Mouse (Mus musculus) MEL (cell line): ENCODE data around the gene Pparg. TPM values are rescaled to one million over a fixed set of nuclear protein-coding genes. Genes with fewer than 3 reads are reported as not detected.

Experiments used
- DNase-seq: peaks from one replicate; pipeline ENCODE4 v3.0.0; 2011; ENCODE audit warnings: low read depth, low spot score
- H3K27ac ChIP-seq: 2 replicates; pipeline ENCODE4 v1.5.1; 2012; ENCODE audit warnings: low read depth, mild to moderate bottlenecking, control low read depth, low read length, moderate library complexity; ENCODE audit not compliant: control insufficient read depth
- H3K27me3 ChIP-seq, 2 experiments: fragments of 150-350 bp in 1 of 2; sonication (generic) in 1 of 2; 2 replicates each; pipeline ENCODE4 v1.6.1; 2012; ENCODE audit warnings: low read length in 2 of 2, mild to moderate bottlenecking in 2 of 2, improper control_type of control experiment in 1 of 2, moderate library complexity in 1 of 2; ENCODE audit not compliant: insufficient read depth in 2 of 2, control insufficient read depth in 1 of 2
- H3K36me3 ChIP-seq, 2 experiments: 2 replicates each; pipeline ENCODE4 v1.6.1; 2012 to 2014; ENCODE audit warnings: low read length in 2 of 2, improper control_type of control experiment in 1 of 2, inconsistent platforms in 1 of 2, mild to moderate bottlenecking in 1 of 2; ENCODE audit not compliant: insufficient read depth in 2 of 2, control insufficient read depth in 1 of 2
- H3K4me1 ChIP-seq, 2 experiments: fragments of 150-350 bp in 1 of 2; sonication (generic) in 1 of 2; 2 replicates each; pipeline ENCODE4 v1.6.1; 2012; ENCODE audit warnings: low read length in 2 of 2, improper control_type of control experiment in 1 of 2, mild to moderate bottlenecking in 1 of 2; ENCODE audit not compliant: insufficient read depth in 2 of 2, control insufficient read depth in 1 of 2
- H3K4me3 ChIP-seq, 2 experiments: fragments of 150-350 bp in 1 of 2; sonication (generic) in 1 of 2; 2 replicates each; pipeline ENCODE4 v1.5.1; 2012; ENCODE audit warnings: low read depth in 2 of 2, low read length in 2 of 2, mild to moderate bottlenecking in 2 of 2, moderate library complexity in 2 of 2, control low read depth in 1 of 2, improper control_type of control experiment in 1 of 2; ENCODE audit not compliant: control insufficient read depth in 1 of 2, insufficient read depth in 1 of 2
- H3K79me2 ChIP-seq: 2 replicates; pipeline ENCODE4 v1.6.1; 2012; ENCODE audit warnings: mild to moderate bottlenecking, low read length, moderate library complexity; ENCODE audit not compliant: control insufficient read depth, poor library complexity, insufficient read depth
- H3K9ac ChIP-seq: 2 replicates; pipeline ENCODE4 v1.6.1; 2012; ENCODE audit warnings: low read depth, mild to moderate bottlenecking, control low read depth, low read length, moderate library complexity; ENCODE audit not compliant: control insufficient read depth, poor library complexity, severe bottlenecking
- H3K9me3 ChIP-seq: fragments of 150-350 bp; sonication (generic); replicated peaks from 2 replicates; pipeline ENCODE4 v1.6.1; 2012; ENCODE audit warnings: mild to moderate bottlenecking, low read length, improper control_type of control experiment, moderate library complexity; ENCODE audit not compliant: insufficient read depth
- BHLHE40 ChIP-seq: IDR thresholded peaks from 2 replicates; pipeline ENCODE4 v1.6.1; 2012; ENCODE audit warnings: low read depth, mild to moderate bottlenecking, inconsistent platforms, low read length, improper control_type of control experiment, borderline replicate concordance
- CTCF ChIP-seq, 3 experiments: IDR thresholded peaks in 2 of 3; conservative IDR thresholded peaks in 1 of 3; 2 replicates each; pipeline ENCODE4 v1.5.1; 2011 to 2012; ENCODE audit warnings: low read length in 3 of 3, low read depth in 2 of 3, mild to moderate bottlenecking in 2 of 3, improper control_type of control experiment in 1 of 3, inconsistent platforms in 1 of 3, mixed read lengths in 1 of 3, moderate library complexity in 1 of 3; ENCODE audit not compliant: control insufficient read depth in 1 of 3, insufficient read depth in 1 of 3, poor library complexity in 1 of 3, severe bottlenecking in 1 of 3
- ETS1 ChIP-seq: IDR thresholded peaks from 2 replicates; pipeline ENCODE4 v1.6.1; 2012; ENCODE audit warnings: low read depth, mild to moderate bottlenecking, inconsistent platforms, low read length, improper control_type of control experiment, moderate library complexity
- GATA1 ChIP-seq: IDR thresholded peaks from 2 replicates; pipeline ENCODE4 v1.6.1; 2011; ENCODE audit warnings: low read depth, low read length, improper control_type of control experiment
- JUND ChIP-seq: IDR thresholded peaks from 2 replicates; pipeline ENCODE4 v1.6.1; 2011; ENCODE audit warnings: low read depth, mild to moderate bottlenecking, improper control_type of control experiment, low read length
- MAX ChIP-seq: IDR thresholded peaks from 2 replicates; pipeline ENCODE4 v1.6.1; 2011; ENCODE audit warnings: low read length, improper control_type of control experiment
- MAZ ChIP-seq: IDR thresholded peaks from 2 replicates; pipeline ENCODE4 v1.6.1; 2012; ENCODE audit warnings: low read depth, mild to moderate bottlenecking, inconsistent platforms, low read length, improper control_type of control experiment
- MEF2A ChIP-seq: IDR thresholded peaks from 2 replicates; pipeline ENCODE4 v1.6.1; 2014; ENCODE audit warnings: low read depth, mild to moderate bottlenecking, inconsistent platforms, low read length, improper control_type of control experiment; ENCODE audit not compliant: poor library complexity, insufficient replicate concordance, severe bottlenecking; ENCODE audit errors: extremely low read depth
- MXI1 ChIP-seq: IDR thresholded peaks from 2 replicates; pipeline ENCODE4 v1.6.1; 2011; ENCODE audit warnings: mild to moderate bottlenecking, low read depth, low read length, improper control_type of control experiment
- MYC ChIP-seq: IDR thresholded peaks from 2 replicates; pipeline ENCODE4 v1.6.1; 2011; ENCODE audit warnings: low read depth, mild to moderate bottlenecking, low read length, improper control_type of control experiment, moderate library complexity
- RCOR1 ChIP-seq: IDR thresholded peaks from 2 replicates; pipeline ENCODE4 v1.6.1; 2012; ENCODE audit warnings: low read depth, mild to moderate bottlenecking, inconsistent platforms, low read length, improper control_type of control experiment
- SMC3 ChIP-seq: IDR thresholded peaks from 2 replicates; pipeline ENCODE4 v1.6.1; 2011; ENCODE audit warnings: low read depth, low read length, improper control_type of control experiment
- TAL1 ChIP-seq: IDR thresholded peaks from 2 replicates; pipeline ENCODE4 v1.6.1; 2012; ENCODE audit warnings: mild to moderate bottlenecking, inconsistent platforms, low read length, moderate library complexity, mixed read lengths
- TBP ChIP-seq: IDR thresholded peaks from 2 replicates; pipeline ENCODE4 v1.8.0; 2011; ENCODE audit warnings: low read depth, low read length, improper control_type of control experiment
- UBTF ChIP-seq: IDR thresholded peaks from 2 replicates; pipeline ENCODE4 v1.6.1; 2012; ENCODE audit warnings: low read depth, mild to moderate bottlenecking, inconsistent platforms, low read length, improper control_type of control experiment, moderate library complexity, borderline replicate concordance; ENCODE audit not compliant: insufficient read depth
- ZMIZ1 ChIP-seq: IDR thresholded peaks from 2 replicates; pipeline ENCODE4 v1.6.1; 2012; ENCODE audit warnings: low read depth, mild to moderate bottlenecking, inconsistent platforms, low read length, improper control_type of control experiment, moderate library complexity
- polyA plus RNA-seq, 2 experiments: library from polyadenylated mRNA; stranded (reverse) in 1 of 2; unstranded in 1 of 2; fragments of >175 nt in 1 of 2; fragments of >200 nt in 1 of 2; gene quantifications; 2 replicates each; pipeline versions ENCODE4 v1.2.1 to v1.2.4; 2012; ENCODE audit warnings: low replicate concordance in 2 of 2, low read depth in 1 of 2; ENCODE audit not compliant: insufficient read length in 2 of 2, insufficient read depth in 1 of 2, missing spikeins in 1 of 2
- total RNA-seq: library from RNA; depleted of rRNA; stranded (reverse); fragments of 300-350 nt; gene quantifications from 2 replicates; pipeline ENCODE4 v1.2.3, GENCODE M21; 2012

Gene Pparg
- total and polyA plus RNA-seq, 3 experiments: 0.08 to 0.15 TPM; not detected in 1

- DNase-seq: no peak
- no peaks in the 10 kb centered on the region for H3K36me3 ChIP-seq
- H3K27me3 ChIP-seq: no peaks in the 10 kb centered on the region
- H3K4me1 ChIP-seq: no peaks in the 10 kb centered on the region
- H3K4me3 ChIP-seq: no peak overlapping the region
- H3K9ac ChIP-seq: no peak overlapping the region
- no peak overlapping the region for H3K27ac ChIP-seq
- H3K9me3 ChIP-seq: no peaks in the 10 kb centered on the region
- TF ChIP-seq MEF2A: no peak
- no peak for TF ChIP-seq SMC3
- no peak for TF ChIP-seq BHLHE40
- no peak for TF ChIP-seq UBTF
- TF ChIP-seq TBP: no peak
- no peak for TF ChIP-seq CTCF (IDR thresholded peaks at IDR 0.05 in 2 of 3, conservative IDR thresholded peaks at IDR 0.05 in 1 of 3; ENCODE audit: control insufficient read depth in 1 of 3, insufficient read depth in 1 of 3, low read depth in 2 of 3, low read length in 3 of 3, poor library complexity in 1 of 3, severe bottlenecking in 1 of 3)
- no peak for TF ChIP-seq ETS1
- TF ChIP-seq MAX: no peak
- no peak for TF ChIP-seq MAZ
- TF ChIP-seq ZMIZ1: no peak
- TF ChIP-seq MXI1: no peak
- no peak for TF ChIP-seq MYC
- no peak for TF ChIP-seq GATA1
- TF ChIP-seq JUND: no peak
- no peaks in the 10 kb centered on the region for H3K79me2 ChIP-seq
Measured at GRCm38 (mm10) chr6:115513207-115513606, 152.5 kb downstream of the Pparg start.

GRCm38 (mm10) chr6:115517904-115518303 lies 157.2 kb downstream of the Pparg start:
- H3K79me2 ChIP-seq: no peaks in the 10 kb centered on the region
- no peak overlapping the region for H3K4me3 ChIP-seq
- TF ChIP-seq CTCF (IDR thresholded peaks at IDR 0.05 in 2 of 3, conservative IDR thresholded peaks at IDR 0.05 in 1 of 3; ENCODE audit: control insufficient read depth in 1 of 3, insufficient read depth in 1 of 3, low read depth in 2 of 3, low read length in 3 of 3, poor library complexity in 1 of 3, severe bottlenecking in 1 of 3) (no peak), TAL1 (no peak), RCOR1 (no peak), SMC3 (no peak)
- no peak for DNase-seq
- no peak overlapping the region for H3K9ac ChIP-seq
- no peak overlapping the region for H3K27ac ChIP-seq
- H3K9me3 ChIP-seq: no peaks in the 10 kb centered on the region
- no peaks in the 10 kb centered on the region for H3K4me1 ChIP-seq
- H3K36me3 ChIP-seq: no peaks in the 10 kb centered on the region
- H3K27me3 ChIP-seq: peaks cover 0 to 2% of the 10 kb centered on the region in 2 experiments; a peak in 2 of 4 replicates
